Mouse (Mus musculus): Measurements from ENCODE around the gene Cox8b. TPM values are rescaled to one million over a fixed set of nuclear protein-coding genes. Genes with fewer than 3 reads are reported as not detected.
A peak's percentile ranks its signal among the peaks of the same experiment; 100 is the strongest.

Cox8b gene
- total RNA-seq, 2 experiments from 2014 or later = 1,771 to 1,883 TPM

DNA sequence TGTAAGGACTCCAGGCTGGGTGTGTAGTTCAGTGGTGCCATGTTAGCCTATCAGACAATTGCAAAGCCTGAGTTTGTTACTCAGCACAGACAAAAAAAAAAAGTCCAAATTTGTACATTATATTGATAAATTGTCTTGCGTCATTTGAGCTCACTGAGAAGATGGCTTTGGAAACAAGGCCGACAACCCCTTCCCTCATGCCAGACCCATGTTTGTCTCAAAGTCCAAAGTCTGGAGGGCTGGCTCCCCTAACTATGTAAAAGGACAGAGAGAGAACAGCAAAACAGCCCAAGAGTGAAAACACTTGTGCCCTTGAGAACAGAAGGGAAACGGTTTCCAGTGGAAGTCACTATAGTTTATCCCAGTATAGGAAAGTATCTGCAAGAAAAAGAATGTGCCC is 19.8 kb downstream of the Cox8b start:
- intact Hi-C loops (cut with DNase I) = no loop called here
- no peak for DNase-seq

DNA sequence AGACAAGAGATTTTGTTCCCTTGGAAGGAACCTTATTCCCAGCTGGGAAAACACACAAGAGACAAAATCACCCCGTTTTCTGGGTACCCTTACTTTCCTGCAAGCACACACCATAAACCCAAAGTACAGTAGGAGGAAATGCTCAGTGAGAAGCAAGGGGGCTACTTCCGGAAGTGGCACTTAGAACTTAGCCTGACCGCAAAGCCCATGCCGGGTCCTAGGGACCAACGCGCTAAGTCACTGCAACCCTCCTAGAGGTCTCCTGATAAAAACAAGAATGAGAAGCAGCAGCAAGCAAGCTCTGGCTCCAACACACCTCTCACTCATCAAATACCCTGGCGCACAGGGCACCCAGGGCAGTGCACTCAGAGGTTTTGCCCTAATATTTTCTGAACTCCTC is 20.9 kb downstream of the Cox8b start:
- no peak for DNase-seq
- intact Hi-C loops (cut with DNase I) = no loop called here

DNA sequence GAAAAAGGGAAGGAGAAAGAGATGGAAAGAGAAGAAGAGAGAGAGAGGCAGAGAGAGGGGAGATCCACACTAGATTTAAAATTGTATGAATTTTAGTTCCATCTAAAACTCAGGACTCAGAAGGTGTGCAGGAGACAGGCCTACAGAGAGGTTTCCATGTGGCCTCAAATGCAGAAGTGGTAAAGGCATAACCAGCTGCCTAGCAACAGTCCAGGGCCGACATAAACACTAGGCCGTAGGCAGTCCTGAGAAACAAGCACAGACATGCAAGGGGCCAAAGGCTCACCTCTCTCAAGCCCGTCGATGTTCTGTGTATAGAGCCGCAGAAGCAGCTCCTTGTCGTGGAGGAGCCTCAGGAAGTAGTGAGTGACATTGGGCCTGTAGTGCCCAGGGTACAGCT is 22.9 kb downstream of the Cox8b start:
- intact Hi-C loops (cut with DNase I) = no loop called here
- DNase-seq = no peak

DNA sequence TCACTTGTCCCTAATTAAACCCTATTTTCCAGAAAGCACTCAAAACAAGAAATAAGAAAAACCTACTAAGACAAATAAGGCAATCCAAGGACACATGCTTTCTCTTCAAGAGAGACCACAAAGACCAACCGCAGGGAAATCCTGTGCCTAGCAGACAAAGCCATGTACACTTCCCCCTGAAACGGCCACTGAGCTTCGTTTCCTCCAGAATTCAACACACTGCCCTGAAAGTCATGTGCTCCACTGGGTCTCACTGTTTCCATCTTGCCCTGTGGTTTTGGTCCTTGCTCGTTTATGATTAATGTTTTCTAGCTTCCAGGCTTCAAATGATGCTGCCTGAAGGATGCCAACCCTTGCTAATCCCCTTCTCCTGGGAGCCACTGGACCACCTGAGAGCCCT is 26.0 kb downstream of the Cox8b start:
- intact Hi-C loops (cut with DNase I) = no loop called here
- no peak for DNase-seq

DNA sequence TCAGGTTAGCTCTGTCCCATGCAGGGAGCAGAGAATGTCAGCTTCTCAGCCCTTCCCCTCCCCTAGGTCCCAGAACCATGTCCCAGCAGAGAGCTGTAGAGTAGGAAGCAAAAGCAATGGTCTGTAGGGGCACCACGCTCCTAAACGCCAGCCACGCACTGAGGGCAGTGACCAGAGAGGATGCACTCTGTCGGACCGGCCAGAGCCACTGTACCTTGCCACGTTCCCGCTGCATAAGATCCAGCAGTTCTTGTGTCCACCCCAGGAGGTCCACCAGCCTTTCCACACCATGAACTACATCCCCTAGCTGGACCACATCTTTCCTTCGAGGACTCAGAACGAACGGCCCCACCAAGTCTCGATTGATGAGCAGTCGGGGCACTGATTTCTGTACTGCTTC is 35.5 kb downstream of the Cox8b start:
- intact Hi-C loops (cut with DNase I) = no loop called here

DNA sequence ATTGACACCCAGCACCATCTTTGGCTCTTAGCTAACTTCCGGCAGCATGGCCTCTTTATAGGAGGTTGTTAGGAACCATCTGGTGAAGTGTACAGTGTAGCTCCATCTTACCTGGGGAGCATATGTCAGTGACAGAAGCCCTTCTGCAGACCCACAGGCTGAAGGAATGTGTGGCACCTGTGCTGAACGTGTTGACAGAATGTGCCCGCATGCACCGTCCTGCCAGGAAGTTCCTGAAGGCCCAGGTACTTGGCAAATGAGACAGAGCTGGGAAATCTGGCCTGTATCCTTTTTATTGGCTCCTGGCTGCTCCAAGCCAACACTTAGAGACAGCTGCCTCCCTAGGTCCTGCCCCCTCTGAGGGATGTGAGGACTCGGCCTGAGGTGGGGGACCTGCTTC is 39.5 kb downstream of the Cox8b start:
- DNase-seq = no peak
- intact Hi-C loops (cut with DNase I) = no loop called here

More for the DNA sequence above, 35.5 kb downstream of the Cox8b start:
- DNase-seq = no peak

DNA sequence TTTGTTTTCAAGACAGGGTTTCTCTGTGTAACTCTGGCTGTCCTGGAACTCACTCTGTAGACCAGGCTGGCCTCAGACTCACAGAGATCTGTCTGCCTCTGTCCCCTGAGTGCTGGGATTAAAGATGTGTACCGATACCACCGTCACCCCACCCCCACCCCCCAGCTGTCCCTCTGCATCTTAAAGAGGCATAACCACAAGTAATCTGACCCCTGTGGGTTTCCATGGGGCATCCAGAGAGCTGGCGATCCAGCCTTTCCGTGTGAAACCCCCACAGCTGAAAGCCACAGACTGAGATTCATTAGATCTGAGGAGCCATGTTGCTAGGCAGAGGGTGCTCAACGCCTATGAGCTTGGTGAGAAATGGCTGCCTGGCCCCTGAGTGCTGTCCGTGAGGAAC is 40.2 kb downstream of the Cox8b start:
- no peak for DNase-seq
- intact Hi-C loops (cut with DNase I) = loop anchor here (5.0 kb wide), 3 partner anchors 92 to 332 kb away; partner anchors contain the start of genes Hras, Ifitm5, Lrrc56 and Rnh1

DNA sequence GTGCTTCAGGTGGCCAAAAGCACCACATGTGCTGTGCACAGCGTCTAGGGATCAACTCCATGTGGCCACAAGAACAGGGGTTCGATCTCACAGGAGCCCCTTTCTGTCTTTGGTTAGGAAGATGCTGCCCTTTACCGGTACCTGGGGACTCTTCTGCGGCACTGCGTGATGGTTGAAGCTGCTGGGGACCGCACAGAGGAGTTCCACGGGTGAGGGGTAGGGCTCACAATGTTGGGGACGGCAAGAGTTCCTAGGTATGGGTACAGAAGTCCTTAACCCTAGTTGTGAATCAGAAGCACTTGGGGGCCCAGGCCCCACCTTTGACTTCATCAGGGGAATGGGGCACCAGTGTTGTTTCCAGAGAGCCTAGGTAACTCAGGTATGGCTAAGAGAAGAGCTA is 41.5 kb downstream of the Cox8b start:
- no peak for DNase-seq
- intact Hi-C loops (cut with DNase I) = loop anchor here (5.0 kb wide), 3 partner anchors 94 to 334 kb away; partner anchors contain the start of genes Hras, Ifitm5, Lrrc56 and Rnh1

DNA sequence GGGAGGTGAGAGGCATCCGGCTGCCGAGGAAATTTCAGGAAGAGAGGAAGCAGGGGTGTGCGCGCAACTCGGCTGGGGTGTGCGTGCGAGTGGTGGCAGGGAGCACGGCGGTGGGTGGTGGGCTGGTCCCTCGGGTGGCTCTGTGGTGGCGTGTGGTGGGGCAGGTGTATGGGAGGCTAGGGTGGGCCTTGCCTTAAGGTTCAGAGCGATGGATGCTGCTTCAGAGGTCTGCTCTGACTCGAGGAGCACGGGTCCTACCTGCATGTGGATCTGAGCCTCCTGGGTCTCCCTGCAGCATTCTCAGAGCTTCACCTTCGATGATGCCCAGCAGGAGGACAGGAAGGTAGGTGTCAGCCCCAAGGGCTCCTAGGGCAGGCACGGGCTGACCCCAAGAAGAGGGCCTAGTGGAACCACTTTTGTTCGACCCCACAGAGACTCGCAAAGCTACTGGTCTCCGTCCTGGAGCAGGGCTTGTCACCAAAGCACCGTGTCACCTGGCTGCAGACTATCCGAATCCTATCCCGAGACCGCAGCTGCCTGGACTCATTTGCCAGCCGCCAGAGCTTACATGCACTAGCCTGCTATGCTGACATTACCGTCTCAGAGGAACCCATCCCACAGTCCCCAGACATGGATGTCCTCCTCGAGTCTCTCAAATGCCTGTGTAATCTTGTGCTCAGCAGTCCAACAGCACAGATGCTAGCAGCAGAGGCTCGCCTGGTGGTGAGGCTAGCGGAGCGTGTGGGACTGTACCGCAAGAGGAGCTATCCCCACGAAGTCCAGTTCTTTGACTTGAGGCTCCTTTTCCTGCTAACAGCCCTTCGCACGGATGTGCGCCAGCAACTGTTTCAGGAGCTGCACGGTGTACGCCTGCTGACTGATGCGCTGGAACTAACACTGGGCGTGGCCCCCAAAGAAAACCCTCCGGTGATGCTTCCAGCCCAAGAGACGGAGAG is 42.4 kb downstream of the Cox8b start, which contains the start of gene Bet1l:
Bet1l (minus strand) TSS at position 28 of the 956 bp plus-strand sequence.
- DNase-seq = peak; percentile 21 to 30
- intact Hi-C loops (cut with DNase I) = loop anchor here (1.0 to 5.0 kb wide), 4 partner anchors 23 to 334 kb away; partner anchors contain the start of genes Hras, Ifitm5, Lrrc56 and Psmd13

DNA sequence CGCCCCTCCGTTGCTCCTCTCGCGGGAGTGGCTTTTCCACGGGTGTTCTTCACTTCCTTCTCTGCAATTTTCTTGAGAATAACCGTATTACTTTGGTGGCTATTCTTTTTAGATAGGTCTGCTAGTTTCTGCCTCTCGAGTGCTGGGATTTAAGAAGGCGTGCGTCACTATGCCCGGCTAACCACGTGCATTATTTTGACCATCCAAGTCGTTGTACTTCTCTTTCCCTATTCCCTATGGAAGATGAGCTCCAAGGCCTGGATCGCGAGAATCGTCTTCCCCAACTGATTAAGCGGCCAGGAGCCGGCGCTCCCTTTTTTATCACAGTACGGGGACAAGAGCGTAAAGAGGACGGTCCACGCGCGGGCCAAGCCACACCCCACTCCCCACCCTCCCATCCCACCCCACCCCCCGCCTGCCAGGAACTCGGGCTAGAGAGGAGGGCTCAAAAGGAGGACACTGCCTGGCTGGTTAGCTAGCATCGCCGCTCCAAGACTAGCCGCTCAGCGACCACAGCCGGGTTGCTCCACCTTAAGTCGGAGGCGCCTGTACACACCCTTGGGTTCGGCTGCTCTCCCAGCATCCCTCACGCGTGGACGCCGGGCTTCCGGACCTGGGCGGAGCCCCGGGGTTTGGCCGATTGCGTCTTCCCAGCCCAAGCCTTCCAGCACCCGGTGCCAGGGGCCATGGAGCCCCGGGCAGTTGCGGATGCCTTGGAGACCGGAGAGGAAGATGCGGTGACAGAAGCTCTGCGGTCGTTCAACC is 43.3 kb downstream of the Cox8b start, which contains the start of gene Ric8a:
Ric8a (plus strand) TSS at position 173 of the 765 bp plus-strand sequence.
- peak; percentile 93 to 94 for DNase-seq
- intact Hi-C loops (cut with DNase I) = loop anchor here (1.0 to 5.0 kb wide), 4 partner anchors 24 to 335 kb away; partner anchors contain the start of genes Hras, Ifitm5, Lrrc56 and Psmd13

DNA sequence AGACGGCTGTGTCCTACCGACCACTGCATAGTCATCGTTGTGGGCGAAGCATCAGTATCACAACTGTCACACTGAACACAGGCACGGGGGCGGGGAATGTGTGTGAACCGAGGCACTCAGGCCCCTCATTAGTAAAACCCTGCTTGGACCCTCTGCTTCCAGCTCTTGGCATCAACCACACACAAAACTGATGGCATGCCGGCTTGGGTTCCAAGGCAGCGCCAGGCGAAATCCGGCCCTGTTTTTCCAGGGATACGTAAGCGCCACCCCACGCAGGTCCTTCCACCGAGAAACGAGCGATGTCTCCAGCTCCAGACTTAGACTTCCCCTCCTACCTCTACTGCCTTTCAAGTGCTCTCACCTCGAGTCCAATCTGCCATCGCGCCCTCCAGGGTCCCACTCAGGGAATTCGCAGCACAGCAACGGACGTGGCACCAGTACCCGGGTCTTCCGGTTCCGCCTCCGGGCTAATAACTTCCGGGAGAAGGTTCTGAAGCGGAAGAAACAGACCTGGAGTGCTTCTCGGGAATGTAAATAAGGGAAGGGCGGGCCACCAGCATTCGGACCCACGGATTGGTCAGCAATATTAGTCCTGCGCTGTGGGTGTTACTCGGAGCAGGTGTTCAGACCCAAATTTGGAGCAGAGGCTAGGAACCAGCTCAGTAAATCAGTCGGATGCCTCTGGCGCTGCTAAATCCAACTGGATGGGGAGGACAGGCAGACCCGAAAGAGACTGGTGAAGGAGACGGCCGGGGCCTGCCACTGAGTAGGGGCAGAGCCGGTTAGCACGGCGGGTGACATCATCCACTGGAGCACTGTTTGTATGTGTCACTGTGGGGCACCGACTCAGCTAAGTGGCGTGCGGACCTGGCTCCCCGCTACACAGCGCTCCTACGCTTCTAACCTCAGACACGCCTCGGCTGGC is 44.1 kb downstream of the Cox8b start, which contains the start of gene Gm45785:
Gm45785 (minus strand) TSS at position 472 of the 925 bp plus-strand sequence.
- peak; percentile 90 to 91 for DNase-seq
- intact Hi-C loops (cut with DNase I) = loop anchor here (5.0 kb wide), 3 partner anchors 96 to 336 kb away; partner anchors contain the start of genes Hras, Ifitm5, Lrrc56 and Rnh1

DNA sequence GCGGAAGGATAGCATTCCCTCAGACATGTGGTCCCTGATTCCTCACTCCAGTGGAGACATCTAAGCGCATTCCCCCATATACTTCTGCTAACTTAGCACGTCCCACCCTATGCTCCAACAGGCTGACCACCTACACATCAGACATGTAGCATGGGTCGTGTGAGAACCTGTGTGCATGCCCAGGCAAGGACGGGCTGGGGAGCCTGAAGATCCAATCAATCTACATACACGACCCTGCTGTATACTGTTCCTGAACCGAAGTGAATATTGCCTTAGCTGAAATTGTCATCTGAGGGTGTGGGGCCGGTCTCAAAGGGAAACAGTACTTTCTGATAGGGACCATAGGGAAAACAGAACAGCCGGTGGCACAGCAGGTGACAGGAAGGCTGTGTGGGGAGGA is 45.1 kb downstream of the Cox8b start:
- intact Hi-C loops (cut with DNase I) = loop anchor here (5.0 kb wide), 3 partner anchors 97 to 337 kb away; partner anchors contain the start of genes Hras, Ifitm5, Lrrc56 and Rnh1
- DNase-seq = no peak

DNA sequence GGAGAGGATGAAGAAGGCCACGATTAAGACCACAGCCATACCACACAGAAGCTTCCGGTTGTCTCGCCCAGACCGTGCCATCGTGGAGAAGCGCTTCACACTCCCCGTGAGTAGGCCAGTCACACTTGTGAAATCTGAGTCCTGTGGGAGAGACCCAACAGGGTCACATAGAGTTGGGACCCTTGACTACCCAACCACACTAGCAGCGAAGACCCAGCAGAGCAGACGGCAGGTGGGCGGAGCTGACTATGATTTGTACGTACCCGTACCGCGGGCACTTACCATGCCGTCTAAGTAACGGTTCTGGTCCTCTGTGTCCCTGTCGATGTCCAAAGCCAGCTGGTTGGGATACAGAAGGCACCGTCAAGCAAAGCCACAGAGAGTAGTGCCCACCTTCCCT is 45.8 kb downstream of the Cox8b start:
- DNase-seq = no peak
- intact Hi-C loops (cut with DNase I) = no loop called here

DNA sequence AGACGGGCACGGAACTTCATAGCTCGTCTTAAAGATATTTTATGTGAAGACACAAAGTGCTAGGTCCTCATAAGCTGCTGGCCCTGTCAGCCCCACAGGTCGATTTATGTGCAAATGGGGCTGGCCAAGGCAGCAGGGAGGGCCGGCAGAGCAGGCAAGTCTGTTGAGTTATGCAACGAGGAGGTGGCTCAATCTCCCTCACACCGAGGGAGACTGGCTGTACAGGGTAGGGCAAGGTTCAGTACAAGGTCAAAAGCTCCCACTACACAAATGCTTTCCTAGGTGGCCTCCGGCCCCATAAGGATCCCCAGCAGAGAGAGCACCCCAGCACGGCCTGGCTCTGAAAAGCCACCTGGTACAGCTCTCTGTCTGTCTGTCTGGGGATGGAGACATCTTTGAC is 46.9 kb downstream of the Cox8b start:
- DNase-seq = no peak
- intact Hi-C loops (cut with DNase I) = no loop called here

DNA sequence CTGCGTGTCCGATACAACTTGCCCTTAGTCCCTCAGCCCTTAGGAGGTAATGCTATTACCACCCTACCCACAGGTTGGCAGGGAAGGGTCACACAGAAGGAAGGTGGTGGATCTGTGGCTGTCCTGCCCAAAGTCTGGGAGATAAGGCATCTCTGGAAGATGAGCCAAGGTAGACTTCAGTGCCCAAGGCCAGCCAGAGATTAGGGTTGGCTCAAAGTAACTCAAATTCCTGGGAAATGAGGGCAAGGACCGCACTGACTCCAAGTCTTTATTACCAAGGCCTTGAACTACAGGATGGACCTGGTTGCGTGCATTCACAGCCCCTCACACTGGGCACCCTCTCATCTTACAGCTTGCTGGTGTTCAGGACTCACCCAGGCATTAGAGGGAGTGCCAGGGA is 48.3 kb downstream of the Cox8b start:
- DNase-seq = no peak
- intact Hi-C loops (cut with DNase I) = no loop called here

Other genes with a start within 250 kb of the Cox8b start
- not detected for gene Olfr539, start 240.5 kb downstream of the Cox8b start, total RNA-seq (2021)
- gene Olfr45, start 218.5 kb downstream of the Cox8b start, total RNA-seq (2021) = not detected
- not detected for gene Olfr541, start 203.2 kb downstream of the Cox8b start, total RNA-seq (2021)
- gene Cyp2e1, start 136.7 kb downstream of the Cox8b start, total RNA-seq (2021) = under 1 TPM; 0.24 to 0.47 TPM
- not detected for gene Syce1, start 112.6 kb downstream of the Cox8b start, total RNA-seq (2021)
- gene Zfp941, start 78.3 kb downstream of the Cox8b start, total RNA-seq (2021) = under 1 TPM; 0.45 to 0.47 TPM
- not detected for gene Urah, start 65.4 kb downstream of the Cox8b start, total RNA-seq (2021)
- gene Scgb1c1, start 54.9 kb downstream of the Cox8b start, total RNA-seq (2021) = 10 to 100 TPM; 19.6 to 23.6 TPM
- gene Odf3, start 52.6 kb downstream of the Cox8b start, total RNA-seq (2021) = not detected
- gene Gm45785, start 44.1 kb downstream of the Cox8b start, total RNA-seq (2021) = not detected
- gene Ric8a, start 43.5 kb downstream of the Cox8b start, total RNA-seq (2021) = 10 to 100 TPM; 27.0 to 29.8 TPM
- 10 to 100 TPM; 13.1 to 15.9 TPM for gene Bet1l, start 42.9 kb downstream of the Cox8b start, total RNA-seq (2021)
- 100 to 1,000 TPM; 111 to 114 TPM for gene Psmd13, start 18.5 kb downstream of the Cox8b start, total RNA-seq (2021)
- 10 to 100 TPM; 53.4 to 58.2 TPM for gene Sirt3, start 18.1 kb downstream of the Cox8b start, total RNA-seq (2021)
- not detected for gene Nlrp6, start 20.5 kb upstream of the Cox8b start, total RNA-seq (2021)
- 1 to 10 TPM; 7.7 to 8.6 TPM for gene Pgghg, start 40.9 kb upstream of the Cox8b start, total RNA-seq (2021)
- gene Ifitm5, start 49.8 kb upstream of the Cox8b start, total RNA-seq (2021) = 1 to 10 TPM in 1 of 2 experiments, not detected in 1; 1.1 TPM
- not detected for gene Gm45717, start 55.5 kb upstream of the Cox8b start, total RNA-seq (2021)
- 100 to 1,000 TPM; 168 to 187 TPM for gene Ifitm2, start 55.5 kb upstream of the Cox8b start, total RNA-seq (2021)
- 1 to 10 TPM; 2.4 to 3.8 TPM for gene Ifitm1, start 66.8 kb upstream of the Cox8b start, total RNA-seq (2021)
- 100 to 1,000 TPM; 104 to 117 TPM for gene Ifitm3, start 110.3 kb upstream of the Cox8b start, total RNA-seq (2021)
- under 1 TPM in 1 of 2 experiments, not detected in 1; 0.69 TPM for gene Ifitm6, start 117.5 kb upstream of the Cox8b start, total RNA-seq (2021)
- not detected for gene Gm17387, start 128.7 kb upstream of the Cox8b start, total RNA-seq (2021)
- under 1 TPM in 1 of 2 experiments, not detected in 1; 0.22 TPM for gene B4galnt4, start 160.7 kb upstream of the Cox8b start, total RNA-seq (2021)
- under 1 TPM in 1 of 2 experiments, not detected in 1; 0.24 TPM for gene Pkp3, start 177.8 kb upstream of the Cox8b start, total RNA-seq (2021)
- gene Sigirr, start 200.1 kb upstream of the Cox8b start, total RNA-seq (2021) = 1 to 10 TPM; 6.7 to 8.2 TPM
- under 1 TPM; 0.10 to 0.14 TPM for gene Ano9, start 217.4 kb upstream of the Cox8b start, total RNA-seq (2021)
- gene Ptdss2, start 221.9 kb upstream of the Cox8b start, total RNA-seq (2021) = 10 to 100 TPM; 37.4 to 45.9 TPM